24 mouse cellular contexts compared by ENCODE assay signal in the genomic region with DNA sequence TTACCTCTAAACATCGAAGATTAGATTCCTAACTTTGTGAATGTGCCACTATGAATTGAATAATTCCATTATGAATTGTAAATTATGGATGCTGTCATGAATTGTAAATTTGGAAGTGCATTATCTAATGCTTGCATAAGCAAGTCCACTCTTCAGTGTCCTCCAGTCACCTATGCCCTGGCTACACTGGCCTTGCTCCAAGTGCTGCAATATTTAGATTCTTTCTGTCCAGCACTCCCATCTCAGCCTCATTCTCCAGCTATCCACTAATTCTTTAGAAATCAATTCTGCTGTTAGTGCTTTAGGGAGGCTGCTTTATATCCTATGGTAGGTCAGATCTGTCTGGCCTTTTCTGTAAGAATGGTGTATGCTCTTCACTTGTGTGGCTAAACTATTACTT.
"Had no signal": no experiment of that assay in that cellular context is flagged by ENCODE, and none has a peak within 500 bp of the region (broad histone marks: within the 10 kb centered on the region; RNA-seq: fewer than 3 reads in every experiment).

No protein-coding gene starts in this region.

- H3K4me3 ChIP-seq: gastrocnemius, adult 2 months; hindbrain, embryonic 10.5 days; hindbrain, embryonic 12.5 days; intestine, embryonic 15.5 days; left cerebral cortex, adult 2 months; limb, embryonic 10.5 days; limb, embryonic 12.5 days; liver, embryonic 13.5 days; liver, embryonic 15.5 days had no signal

- DNase-seq: gastrocnemius, adult 2 months; gastrocnemius, postnatal 10 days; gastrocnemius, postnatal 25 days; heart, postnatal 10 days; heart, postnatal 4 days; kidney, adult 18-20 months; kidney, adult 8-10 months; kidney, postnatal 10 days; kidney, postnatal 36 days; layer of hippocampus, adult 9-11 months; liver; liver, embryonic 13.5 days had no signal

- H3K4me1 ChIP-seq: hindbrain, embryonic 10.5 days; hindbrain, embryonic 12.5 days; intestine, embryonic 15.5 days; limb, embryonic 10.5 days; limb, embryonic 12.5 days; liver, embryonic 13.5 days; liver, embryonic 15.5 days had no signal

- H3K27ac ChIP-seq: gastrocnemius, adult 2 months; hindbrain, embryonic 10.5 days; hindbrain, embryonic 12.5 days; hindbrain, embryonic 14.5 days; intestine, embryonic 15.5 days; left cerebral cortex, adult 2 months; limb, embryonic 10.5 days; limb, embryonic 12.5 days; liver, embryonic 13.5 days; liver, embryonic 15.5 days had no signal

- H3K27me3 ChIP-seq: hindbrain, embryonic 12.5 days; intestine, embryonic 15.5 days; limb, embryonic 12.5 days; liver, embryonic 13.5 days; liver, embryonic 15.5 days had no signal

- H3K36me3 ChIP-seq: hindbrain, embryonic 10.5 days; hindbrain, embryonic 12.5 days; intestine, embryonic 15.5 days; limb, embryonic 10.5 days; limb, embryonic 12.5 days; liver, embryonic 13.5 days; liver, embryonic 15.5 days had no signal

- H3K9ac ChIP-seq: hindbrain, embryonic 12.5 days; hindbrain, embryonic 14.5 days; intestine, embryonic 15.5 days; limb, embryonic 12.5 days; liver, embryonic 13.5 days; liver, embryonic 15.5 days had no signal

- ATAC-seq: hindbrain, embryonic 16.5 days; inflammation-experienced regulatory T-cells, adult 6 months; intestine, embryonic 15.5 days; intestine, postnatal 0 days had no signal

- H3K9me3 ChIP-seq: hindbrain, embryonic 10.5 days; hindbrain, embryonic 12.5 days; intestine, embryonic 15.5 days; limb, embryonic 10.5 days; limb, embryonic 12.5 days; liver, embryonic 13.5 days; liver, embryonic 15.5 days had no signal

- H3K4me2 ChIP-seq: heart, embryonic 11.5 days; hindbrain, embryonic 12.5 days; hindbrain, embryonic 14.5 days; intestine, embryonic 15.5 days; limb, embryonic 12.5 days; liver, embryonic 13.5 days; liver, embryonic 15.5 days had no signal
